Mouse (Mus musculus): Measurements from ENCODE around the gene Dap3. TPM values are rescaled to one million over a fixed set of nuclear protein-coding genes. Genes with fewer than 3 reads are reported as not detected.
"Not testable (repeated sequence)": the region's sequence is repeated elsewhere in the genome, so short reads cannot be mapped to it uniquely, and the experiment has no call there.

Gene Dap3
- polyA plus RNA-seq (2015; fragmentation: Nextera tagmentation; extraction: Ambion mirVana): 64.6 and 66.3 TPM in 2 replicates

GRCm38 (mm10) chr3:88950576-88951326 lies at the start of gene Dap3, which contains the start of gene Ash1l:
Gene Dap3, minus strand, starts transcription at chr3:88951181.
Gene Ash1l, plus strand, starts transcription at chr3:88950622.
- no peaks in the 10 kb centered on the region for H3K9me3 ChIP-seq (ENCODE audit: low read length)
- H3K9ac ChIP-seq (replicated peaks; ENCODE audit: low read depth): peak within 1 kb of the TSS; percentile 98
- H3K4me1 ChIP-seq (ENCODE audit: insufficient read depth, low read depth, low read length): 0 out of 2 replicates have a peak, but pooled peaks cover 2% of the 10 kb centered on the region
- DNase-seq (ENCODE audit: low spot score): peak; percentile 92
- TF ChIP-seq EP300 (IDR thresholded peaks at IDR 0.05) (no peak), CTCF (IDR thresholded peaks at IDR 0.05) (peak; percentile 68)
- H3K27me3 ChIP-seq (replicated peaks; ENCODE audit: insufficient read depth, low read length): no peaks in the 10 kb centered on the region
- H3K4me3 ChIP-seq (ENCODE audit: low read depth, low read length): peak within 1 kb of the TSS; percentile 92
- 1% methylated on average over 38 of the region's 64 CpGs for WGBS
- H3K4me2 ChIP-seq (replicated peaks; ENCODE audit: low read depth, low read length): peak within 1 kb of the TSS; percentile 72
- peak within 1 kb of the TSS; percentile 99 for H3K27ac ChIP-seq (ENCODE audit: low read length)
- H3K36me3 ChIP-seq (ENCODE audit: insufficient read depth, low read length): no peaks in the 10 kb centered on the region
- ATAC-seq: peak; percentile 76

- no peaks in the 10 kb centered on the region for H3K27me3 ChIP-seq (replicated peaks; ENCODE audit: insufficient read depth, low read length)
- no peak overlapping the region for H3K4me3 ChIP-seq (ENCODE audit: low read depth, low read length)
- H3K9ac ChIP-seq (replicated peaks; ENCODE audit: low read depth): no peak overlapping the region
- H3K4me1 ChIP-seq (ENCODE audit: insufficient read depth, low read depth, low read length): no peaks in the 10 kb centered on the region
- TF ChIP-seq EP300 (IDR thresholded peaks at IDR 0.05) (no peak), CTCF (IDR thresholded peaks at IDR 0.05) (no peak)
- H3K36me3 ChIP-seq (ENCODE audit: insufficient read depth, low read length): no peaks in the 10 kb centered on the region
- DNase-seq (ENCODE audit: low spot score) (no peak), ATAC-seq (no peak)
- H3K27ac ChIP-seq (ENCODE audit: low read length): no peak overlapping the region
- 76% methylated on average over 2 of the region's 2 CpGs for WGBS
- H3K4me2 ChIP-seq (replicated peaks; ENCODE audit: low read depth, low read length): no peak overlapping the region
- no peaks in the 10 kb centered on the region for H3K9me3 ChIP-seq (ENCODE audit: low read length)
These were observed 41.8 kb upstream of the Dap3 start for GRCm38 (mm10) chr3:88992793-88993192.

- Histone ChIP-seq H3K27me3 (replicated peaks; ENCODE audit: insufficient read depth, low read length) (no peaks in the 10 kb centered on the region), H3K36me3 (ENCODE audit: insufficient read depth, low read length) (peaks cover 27% of the 10 kb centered on the region), H3K9ac (replicated peaks; ENCODE audit: low read depth) (no peak overlapping the region), H3K9me3 (ENCODE audit: low read length) (no peaks in the 10 kb centered on the region), H3K4me1 (ENCODE audit: insufficient read depth, low read depth, low read length) (no peaks in the 10 kb centered on the region), H3K27ac (ENCODE audit: low read length) (no peak overlapping the region), H3K4me2 (replicated peaks; ENCODE audit: low read depth, low read length) (no peak overlapping the region), H3K4me3 (ENCODE audit: low read depth, low read length) (no peak overlapping the region)
- 67% methylated on average over 4 of the region's 4 CpGs for WGBS
- ATAC-seq: peak; percentile 72
- no peak for TF ChIP-seq CTCF (IDR thresholded peaks at IDR 0.05)
- no peak for TF ChIP-seq EP300 (IDR thresholded peaks at IDR 0.05)
- DNase-seq (ENCODE audit: low spot score): peak; percentile 57
These were observed 33.0 kb upstream of the Dap3 start for GRCm38 (mm10) chr3:88983921-88984381.

GRCm38 (mm10) chr3:88981206-88982010 lies 30.4 kb upstream of the Dap3 start:
- Histone ChIP-seq H3K4me1 (ENCODE audit: insufficient read depth, low read depth, low read length) (no peaks in the 10 kb centered on the region), H3K9ac (replicated peaks; ENCODE audit: low read depth) (no peak overlapping the region), H3K36me3 (ENCODE audit: insufficient read depth, low read length) (peaks cover 27% of the 10 kb centered on the region), H3K4me3 (ENCODE audit: low read depth, low read length) (no peak overlapping the region), H3K4me2 (replicated peaks; ENCODE audit: low read depth, low read length) (no peak overlapping the region), H3K27me3 (replicated peaks; ENCODE audit: insufficient read depth, low read length) (no peaks in the 10 kb centered on the region), H3K9me3 (ENCODE audit: low read length) (no peaks in the 10 kb centered on the region), H3K27ac (ENCODE audit: low read length) (no peak overlapping the region)
- TF ChIP-seq EP300 (IDR thresholded peaks at IDR 0.05) (no peak), CTCF (IDR thresholded peaks at IDR 0.05) (no peak)
- ATAC-seq: no peak
- WGBS: 92% methylated on average over 8 of the region's 8 CpGs
- no peak for DNase-seq (ENCODE audit: low spot score)

- no peak overlapping the region for H3K9ac ChIP-seq (replicated peaks; ENCODE audit: low read depth)
- no peak overlapping the region for H3K4me3 ChIP-seq (ENCODE audit: low read depth, low read length)
- no peaks in the 10 kb centered on the region for H3K27me3 ChIP-seq (replicated peaks; ENCODE audit: insufficient read depth, low read length)
- WGBS: 81% methylated on average over 2 of the region's 2 CpGs
- H3K36me3 ChIP-seq (ENCODE audit: insufficient read depth, low read length): no peaks in the 10 kb centered on the region
- no peaks in the 10 kb centered on the region for H3K9me3 ChIP-seq (ENCODE audit: low read length)
- DNase-seq (ENCODE audit: low spot score) (no peak), ATAC-seq (no peak)
- H3K4me1 ChIP-seq (ENCODE audit: insufficient read depth, low read depth, low read length): no peaks in the 10 kb centered on the region
- H3K4me2 ChIP-seq (replicated peaks; ENCODE audit: low read depth, low read length): no peak overlapping the region
- H3K27ac ChIP-seq (ENCODE audit: low read length): no peak overlapping the region
- TF ChIP-seq EP300 (IDR thresholded peaks at IDR 0.05) (no peak), CTCF (IDR thresholded peaks at IDR 0.05) (no peak)
These were observed 24.0 kb upstream of the Dap3 start for GRCm38 (mm10) chr3:88975012-88975411.

GRCm38 (mm10) chr3:88963211-88963610 lies 12.2 kb upstream of the Dap3 start:
- H3K9ac ChIP-seq (replicated peaks; ENCODE audit: low read depth); ATAC-seq; DNase-seq (ENCODE audit: low spot score): not testable (repeated sequence)

More at GRCm38 (mm10) chr3:88963211-88963610, 12.2 kb upstream of the Dap3 start:
- not testable (repeated sequence) for H3K4me2 ChIP-seq (replicated peaks; ENCODE audit: low read depth, low read length); H3K27ac ChIP-seq (ENCODE audit: low read length); H3K27me3 ChIP-seq (replicated peaks; ENCODE audit: insufficient read depth, low read length); H3K36me3 ChIP-seq (ENCODE audit: insufficient read depth, low read length); H3K4me3 ChIP-seq (ENCODE audit: low read depth, low read length); H3K9me3 ChIP-seq (ENCODE audit: low read length); H3K4me1 ChIP-seq (ENCODE audit: insufficient read depth, low read depth, low read length)

All from lung, postnatal 0 days (tissue).